Mouse (Mus musculus) erythroblast, adult 5-6 weeks (primary cell): ENCODE data around the gene Rapgef4. TPM values are rescaled to one million over a fixed set of nuclear protein-coding genes. Genes with fewer than 3 reads are reported as not detected.
"Not testable (repeated sequence)": the region's sequence is repeated elsewhere in the genome, so short reads cannot be mapped to it uniquely, and the experiment has no call there.

ENCODE experiments used
- ATAC-seq: replicated peaks from 2 replicates; pipeline ENCODE4 v1.8.0; 2016; ENCODE audit warnings: moderate number of reproducible peaks, mild to moderate bottlenecking, moderate TSS enrichment, inconsistent platforms; ENCODE audit not compliant: poor library complexity, low FRiP score, severe bottlenecking
- total RNA-seq, 2 experiments: library from RNA; stranded (forward) in 1 of 2; stranded (reverse) in 1 of 2; fragments of 150-400 nt in 1 of 2; fragments of 200-764, 138-1000 nt in 1 of 2; gene quantifications; 2 replicates each; pipeline versions ENCODE4 v1.2.3 to v1.2.4; 2015 to 2017; ENCODE audit warnings: low replicate concordance in 2 of 2

The Rapgef4 gene
- total RNA-seq, 2 experiments from 2014 or later: 4.8 TPM; not detected in 1

DNA sequence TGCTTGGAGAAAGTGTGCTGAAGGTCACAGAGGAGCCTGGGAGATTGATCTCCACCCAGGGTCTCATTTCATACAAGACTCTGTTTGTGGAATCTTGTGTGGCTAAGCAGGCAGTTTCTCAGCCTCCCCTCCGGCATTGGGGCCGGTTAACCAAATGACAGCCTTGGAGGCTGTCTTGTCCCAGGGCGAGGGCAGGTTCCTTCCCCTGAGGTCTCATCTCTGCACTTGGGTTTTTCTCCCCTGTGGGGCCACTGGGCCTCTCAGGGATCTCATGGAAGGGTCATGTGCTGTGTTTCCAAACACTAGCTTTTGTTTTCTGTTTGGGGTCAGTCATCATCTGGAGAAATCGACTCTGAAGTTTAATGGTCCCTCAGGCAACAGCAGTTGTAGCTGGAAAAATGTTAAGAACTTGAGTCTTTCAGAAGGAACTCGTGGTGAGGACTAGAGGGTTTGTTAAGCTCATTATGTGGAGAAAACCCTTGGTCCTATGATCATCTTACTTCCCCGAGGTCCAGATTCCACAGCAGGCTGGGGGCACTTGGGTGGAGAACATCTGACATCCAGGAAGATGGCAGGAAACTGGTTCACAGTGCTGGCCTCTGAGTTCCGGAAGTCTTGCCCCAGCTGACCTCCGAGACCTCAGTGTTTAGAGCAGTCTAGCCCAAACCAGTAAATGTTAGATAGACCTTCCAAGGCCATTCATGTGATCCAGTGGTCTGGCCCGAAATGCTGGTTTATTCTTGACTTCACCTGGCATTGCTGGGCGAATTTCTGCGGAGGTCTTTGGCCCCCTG lies 75.2 kb downstream of the Rapgef4 start:
- ATAC-seq: no peak

GRCm38 (mm10) chr2:72062931-72063330 lies 81.9 kb downstream of the Rapgef4 start:
- ATAC-seq: no peak

GRCm38 (mm10) chr2:72068505-72068904 lies 87.5 kb downstream of the Rapgef4 start:
- ATAC-seq: no peak

DNA sequence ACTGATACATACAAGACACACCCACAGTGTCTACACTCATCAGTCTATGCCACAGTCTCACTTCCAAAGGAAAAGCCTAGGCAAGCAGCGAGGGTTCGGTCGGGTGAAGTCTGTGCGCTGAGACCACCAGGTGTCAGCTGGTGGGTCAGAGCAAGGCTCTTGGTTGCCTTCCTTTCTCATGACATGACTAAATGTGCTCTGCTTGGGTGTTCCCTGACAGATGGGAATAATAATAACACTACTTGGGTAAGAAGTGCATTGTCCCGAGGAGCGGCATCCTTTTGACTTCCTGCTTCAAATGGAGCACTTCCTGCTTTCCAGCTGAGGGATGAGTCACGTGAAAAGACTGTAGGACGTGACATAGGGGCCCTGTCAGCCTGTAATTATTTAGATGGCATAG lies 89.0 kb downstream of the Rapgef4 start:
- no peak for ATAC-seq

DNA sequence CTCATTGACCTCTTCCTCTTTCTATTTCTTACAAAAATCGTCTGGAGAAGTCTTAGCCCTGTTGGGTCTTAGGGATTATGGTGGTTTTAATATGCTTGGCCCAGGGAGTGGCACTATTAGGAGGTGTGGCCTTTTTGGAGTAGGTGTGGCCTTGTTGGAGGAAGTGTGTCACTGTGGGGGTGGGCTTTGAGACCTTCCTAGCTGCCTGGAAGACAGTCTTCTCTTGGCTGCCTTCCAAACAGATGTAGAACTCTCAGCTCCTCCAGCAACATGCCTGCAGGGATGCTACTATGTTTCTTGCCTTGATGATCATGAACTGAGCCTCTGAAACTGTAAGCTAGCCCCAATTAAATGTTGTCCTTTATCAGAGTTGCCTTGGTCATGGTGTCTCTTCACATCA lies 92.1 kb downstream of the Rapgef4 start:
- ATAC-seq: not testable (repeated sequence)

- no peak for ATAC-seq
Measured at GRCm38 (mm10) chr2:72074999-72075561, 94.0 kb downstream of the Rapgef4 start.

GRCm38 (mm10) chr2:72077490-72078139 lies 96.6 kb downstream of the Rapgef4 start:
- no peak for ATAC-seq

- no peak for ATAC-seq
Measured at GRCm38 (mm10) chr2:72078140-72078521, 97.1 kb downstream of the Rapgef4 start.

- ATAC-seq: no peak
Measured at GRCm38 (mm10) chr2:72079110-72079509, 98.1 kb downstream of the Rapgef4 start.

- ATAC-seq: no peak
Measured at GRCm38 (mm10) chr2:72082846-72083245, 101.8 kb downstream of the Rapgef4 start.

DNA sequence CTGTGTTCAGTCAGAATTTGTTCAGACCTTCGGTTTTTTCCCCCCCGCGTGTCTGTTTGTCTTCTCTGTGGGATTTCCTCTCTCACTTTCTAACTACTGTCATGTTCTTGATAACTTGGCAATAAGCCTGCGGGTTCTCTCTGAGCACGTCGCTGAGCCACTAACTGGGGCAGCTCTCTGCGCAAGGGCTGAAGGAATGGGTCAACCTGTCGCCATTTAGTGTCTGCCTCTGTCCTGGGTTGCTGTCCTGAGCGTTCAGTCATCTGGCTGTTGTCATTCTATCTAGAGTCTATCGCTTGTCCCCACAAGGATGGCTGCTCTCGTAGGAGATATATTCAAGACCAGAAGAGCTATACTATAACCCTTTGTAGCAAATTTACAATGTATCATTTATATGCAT lies 107.8 kb downstream of the Rapgef4 start:
- ATAC-seq: no peak

- no peak for ATAC-seq
Measured at GRCm38 (mm10) chr2:72090061-72090460, 109.0 kb downstream of the Rapgef4 start.

- no peak for ATAC-seq
Measured at GRCm38 (mm10) chr2:72092046-72092445, 111.0 kb downstream of the Rapgef4 start.

DNA sequence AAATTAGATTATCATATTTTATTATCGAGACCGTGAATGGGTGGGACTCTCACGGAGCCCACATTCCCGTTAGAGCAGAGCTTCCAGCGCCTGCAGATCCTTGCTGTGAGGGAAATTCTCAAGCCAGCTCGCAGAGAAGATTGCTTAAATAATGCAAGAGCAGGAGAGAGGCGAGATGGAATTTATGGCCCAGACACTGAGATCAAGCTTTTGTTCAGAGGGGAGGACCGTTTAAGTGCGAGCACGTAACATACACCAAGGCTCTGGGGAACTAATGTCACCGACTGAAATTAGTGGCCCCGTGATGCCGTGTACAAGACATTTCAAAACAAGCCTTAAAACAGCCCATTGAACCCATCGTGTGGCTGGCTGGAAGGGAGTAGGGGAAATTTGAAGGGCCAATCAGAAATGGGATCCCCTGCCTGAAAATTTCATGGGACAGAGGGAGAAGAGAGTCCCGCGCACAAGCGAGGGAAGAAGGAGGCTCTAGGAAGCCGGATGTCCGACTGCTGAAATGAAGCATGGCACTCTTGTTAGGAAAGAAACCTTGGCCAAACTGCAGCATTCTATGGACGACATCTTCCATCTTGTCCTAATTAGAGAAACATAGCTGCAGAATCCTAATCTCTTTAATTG lies 112.5 kb downstream of the Rapgef4 start:
- no peak for ATAC-seq

- no peak for ATAC-seq
Measured at GRCm38 (mm10) chr2:72094038-72094437, 113.0 kb downstream of the Rapgef4 start.

DNA sequence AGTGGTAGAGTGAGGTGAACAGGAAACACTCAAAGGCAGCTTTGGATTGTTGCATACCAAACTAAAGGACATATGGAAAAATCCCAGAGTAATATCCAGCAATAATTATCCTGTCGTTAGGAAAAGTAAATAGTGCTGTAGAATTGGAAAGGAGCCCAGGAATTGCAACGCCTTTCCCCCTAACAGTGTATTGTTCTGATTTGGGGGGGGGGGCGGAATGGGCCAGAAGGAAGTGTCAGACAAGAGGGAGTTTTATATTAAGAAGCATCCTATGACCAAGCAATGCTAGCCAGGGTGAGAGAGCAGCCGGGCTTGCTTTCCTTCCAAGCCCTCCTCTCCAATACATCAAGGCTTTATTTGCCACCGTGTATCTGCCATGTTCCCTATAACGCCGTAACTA lies 113.4 kb downstream of the Rapgef4 start:
- ATAC-seq: no peak

- no peak for ATAC-seq
Measured at GRCm38 (mm10) chr2:72095002-72095401, 114.0 kb downstream of the Rapgef4 start.

GRCm38 (mm10) chr2:72096345-72096744 lies 115.3 kb downstream of the Rapgef4 start:
- ATAC-seq: no peak

- no peak for ATAC-seq
Measured at GRCm38 (mm10) chr2:72098366-72098765, 117.3 kb downstream of the Rapgef4 start.

DNA sequence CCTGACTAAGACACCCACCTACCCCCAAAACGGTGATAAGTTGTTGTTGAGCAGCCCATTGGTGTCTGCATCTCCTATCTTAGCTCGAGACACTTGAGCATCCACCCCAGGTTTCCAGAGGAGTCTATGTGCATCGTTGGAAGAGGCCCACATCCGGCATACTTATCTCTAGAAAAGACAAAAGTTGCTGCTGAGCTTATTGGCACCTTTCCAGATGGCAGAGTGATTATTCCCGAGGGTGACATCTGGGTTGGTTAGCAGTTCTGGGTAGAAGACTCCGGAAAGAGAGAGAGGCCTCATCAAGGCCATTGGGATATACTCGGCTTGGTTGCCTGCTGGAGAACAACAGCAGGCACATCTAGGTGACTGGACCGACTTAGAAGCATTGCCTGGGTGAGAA lies 123.6 kb downstream of the Rapgef4 start:
- no peak for ATAC-seq
